Mouse (Mus musculus) liver, embryonic 15.5 days (tissue): ENCODE results near the gene Lipn. TPM values are rescaled to one million over a fixed set of nuclear protein-coding genes. Genes with fewer than 3 reads are reported as not detected.

Source experiments
- ATAC-seq: fragments of 200-750 bp; cut with Nextera tagmentation; 2 replicates; pipeline ENCODE4 v1.8.0; 2017; ENCODE audit warnings: moderate number of reproducible peaks, mild to moderate bottlenecking, moderate library complexity; ENCODE audit not compliant: insufficient read depth
- H3K27ac ChIP-seq: fragments of 300-500 bp; sonication (generic); replicated peaks from 2 replicates; pipeline ENCODE4 v1.5.1; 2015; ENCODE audit warnings: mild to moderate bottlenecking, inconsistent platforms
- H3K27me3 ChIP-seq: fragments of 300-500 bp; sonication (generic); 2 replicates; pipeline ENCODE4 v1.6.1; 2015; ENCODE audit warnings: mild to moderate bottlenecking, inconsistent platforms
- H3K36me3 ChIP-seq: fragments of 300-500 bp; sonication (generic); replicated peaks from 2 replicates; pipeline ENCODE4 v1.6.1; 2015; ENCODE audit warnings: moderate library complexity, mild to moderate bottlenecking, inconsistent platforms
- H3K4me1 ChIP-seq: fragments of 300-500 bp; sonication (generic); replicated peaks from 2 replicates; pipeline ENCODE4 v1.6.1; 2015; ENCODE audit warnings: inconsistent platforms
- H3K4me2 ChIP-seq: fragments of 300-500 bp; sonication (generic); 2 replicates; pipeline ENCODE4 v1.6.1; 2015; ENCODE audit warnings: moderate library complexity, mild to moderate bottlenecking, inconsistent platforms
- H3K4me3 ChIP-seq: fragments of 300-500 bp; sonication (generic); replicated peaks from 2 replicates; pipeline ENCODE4 v1.5.1; 2015; ENCODE audit warnings: mild to moderate bottlenecking, inconsistent platforms
- H3K9ac ChIP-seq: fragments of 300-500 bp; sonication (generic); 2 replicates; pipeline ENCODE4 v1.6.1; 2015; ENCODE audit warnings: moderate library complexity, mild to moderate bottlenecking, inconsistent platforms
- H3K9me3 ChIP-seq: fragments of 300-500 bp; sonication (generic); replicated peaks from 2 replicates; pipeline ENCODE4 v1.6.1; 2016; ENCODE audit warnings: inconsistent platforms
- WGBS: fragments of 180-500 bp; shearing (Covaris S2); methylation state at CpG from one replicate; pipeline ENCODE4 v1.1.7; 2015; ENCODE audit warnings: mixed read lengths; ENCODE audit not compliant: insufficient replicate concordance; 5-methylcytosine and 5-hydroxymethylcytosine counted together
- polyA plus RNA-seq: library from polyadenylated mRNA; unstranded; fragments of >200 nt; fragmentation: Nextera tagmentation; extraction: Ambion mirVana; gene quantifications from 2 replicates; pipeline ENCODE4 v1.2.1, GENCODE M21; 2015

The Lipn gene
- polyA plus RNA-seq = not detected in 2 replicates

- H3K4me3 ChIP-seq = no peak within 1 kb of the TSS
- no peak within 1 kb of the TSS for H3K4me2 ChIP-seq
- H3K27ac ChIP-seq = no peak within 1 kb of the TSS
- H3K9me3 ChIP-seq = no peaks in the 10 kb centered on the region
- no peak for ATAC-seq
- no peaks in the 10 kb centered on the region for H3K27me3 ChIP-seq
- H3K36me3 ChIP-seq = no peaks in the 10 kb centered on the region
- H3K9ac ChIP-seq = no peak within 1 kb of the TSS
- WGBS = 54% methylated on average over 9 of the region's 9 CpGs
- no peaks in the 10 kb centered on the region for H3K4me1 ChIP-seq
Observed at GRCm38 (mm10) chr19:34066779-34067472, at the start of gene Lipn. Lipn (plus strand) TSS chr19:34067358.

- Histone ChIP-seq H3K9ac (no peak overlapping the region), H3K36me3 (no peaks in the 10 kb centered on the region), H3K27ac (no peak overlapping the region), H3K4me2 (no peak overlapping the region), H3K4me3 (no peak overlapping the region), H3K4me1 (no peaks in the 10 kb centered on the region), H3K27me3 (no peaks in the 10 kb centered on the region), H3K9me3 (no peaks in the 10 kb centered on the region)
- ATAC-seq = no peak
- WGBS = 56% methylated on average over 11 of the region's 11 CpGs
Observed at GRCm38 (mm10) chr19:34021440-34022172, 45.6 kb upstream of the Lipn start.

GRCm38 (mm10) chr19:34022759-34023158 is 44.4 kb upstream of the Lipn start:
- Histone ChIP-seq H3K27ac (no peak overlapping the region), H3K9ac (no peak overlapping the region), H3K4me2 (no peak overlapping the region), H3K9me3 (no peaks in the 10 kb centered on the region), H3K27me3 (no peaks in the 10 kb centered on the region), H3K36me3 (no peaks in the 10 kb centered on the region), H3K4me1 (no peaks in the 10 kb centered on the region), H3K4me3 (no peak overlapping the region)
- 24% methylated on average over 3 of the region's 3 CpGs for WGBS
- ATAC-seq = no peak

GRCm38 (mm10) chr19:34039731-34040130 is 27.4 kb upstream of the Lipn start:
- Histone ChIP-seq H3K4me2 (no peak overlapping the region), H3K27me3 (no peaks in the 10 kb centered on the region), H3K36me3 (no peaks in the 10 kb centered on the region), H3K4me1 (no peaks in the 10 kb centered on the region), H3K27ac (no peak overlapping the region), H3K4me3 (no peak overlapping the region), H3K9ac (no peak overlapping the region), H3K9me3 (no peaks in the 10 kb centered on the region)
- WGBS = 49% methylated on average over 1 of the region's 1 CpGs
- ATAC-seq = no peak

GRCm38 (mm10) chr19:34043008-34043407 is 24.1 kb upstream of the Lipn start:
- Histone ChIP-seq H3K9me3 (no peaks in the 10 kb centered on the region), H3K36me3 (no peaks in the 10 kb centered on the region), H3K4me1 (no peaks in the 10 kb centered on the region), H3K9ac (no peak overlapping the region), H3K4me3 (no peak overlapping the region), H3K4me2 (no peak overlapping the region), H3K27ac (no peak overlapping the region), H3K27me3 (no peaks in the 10 kb centered on the region)
- 40% methylated on average over 6 of the region's 6 CpGs for WGBS
- no peak for ATAC-seq

- WGBS = 64% methylated on average over 3 of the region's 3 CpGs
- Histone ChIP-seq H3K36me3 (no peaks in the 10 kb centered on the region), H3K9ac (no peak overlapping the region), H3K27ac (no peak overlapping the region), H3K4me1 (no peaks in the 10 kb centered on the region), H3K4me2 (no peak overlapping the region), H3K9me3 (no peaks in the 10 kb centered on the region), H3K4me3 (no peak overlapping the region), H3K27me3 (no peaks in the 10 kb centered on the region)
- no peak for ATAC-seq
Observed at GRCm38 (mm10) chr19:34049371-34050039, 17.7 kb upstream of the Lipn start.

- no peaks in the 10 kb centered on the region for H3K27me3 ChIP-seq
- no peak overlapping the region for H3K4me3 ChIP-seq
- no peaks in the 10 kb centered on the region for H3K36me3 ChIP-seq
- no peaks in the 10 kb centered on the region for H3K9me3 ChIP-seq
- WGBS = 65% methylated on average over 3 of the region's 3 CpGs
- ATAC-seq = no peak
- H3K27ac ChIP-seq = no peak overlapping the region
- no peaks in the 10 kb centered on the region for H3K4me1 ChIP-seq
- no peak overlapping the region for H3K9ac ChIP-seq
- H3K4me2 ChIP-seq = no peak overlapping the region
Observed at GRCm38 (mm10) chr19:34051502-34051901, 15.7 kb upstream of the Lipn start.

- no peak for ATAC-seq
- no peak overlapping the region for H3K9ac ChIP-seq
- no peaks in the 10 kb centered on the region for H3K27me3 ChIP-seq
- no peaks in the 10 kb centered on the region for H3K9me3 ChIP-seq
- no peaks in the 10 kb centered on the region for H3K36me3 ChIP-seq
- no peak overlapping the region for H3K4me3 ChIP-seq
- H3K4me1 ChIP-seq = no peaks in the 10 kb centered on the region
- no peak overlapping the region for H3K27ac ChIP-seq
- H3K4me2 ChIP-seq = no peak overlapping the region
- WGBS = 18% methylated on average over 1 of the region's 1 CpGs
Observed at GRCm38 (mm10) chr19:34063547-34063946, 3.6 kb upstream of the Lipn start.

GRCm38 (mm10) chr19:34064059-34064458 is 3.1 kb upstream of the Lipn start:
- H3K4me3 ChIP-seq = no peak overlapping the region
- H3K36me3 ChIP-seq = no peaks in the 10 kb centered on the region
- no peak overlapping the region for H3K9ac ChIP-seq
- H3K27me3 ChIP-seq = no peaks in the 10 kb centered on the region
- ATAC-seq = no peak
- 68% methylated on average over 4 of the region's 4 CpGs for WGBS
- H3K4me2 ChIP-seq = no peak overlapping the region
- H3K9me3 ChIP-seq = no peaks in the 10 kb centered on the region
- no peaks in the 10 kb centered on the region for H3K4me1 ChIP-seq
- no peak overlapping the region for H3K27ac ChIP-seq

GRCm38 (mm10) chr19:34074239-34074638 is 7.1 kb downstream of the Lipn start:
- Histone ChIP-seq H3K36me3 (no peaks in the 10 kb centered on the region), H3K27ac (no peak overlapping the region)
- ATAC-seq = no peak

GRCm38 (mm10) chr19:34078130-34078529 is 11.0 kb downstream of the Lipn start:
- Histone ChIP-seq H3K36me3 (no peaks in the 10 kb centered on the region), H3K27me3 (no peaks in the 10 kb centered on the region), H3K4me1 (no peaks in the 10 kb centered on the region), H3K27ac (no peak overlapping the region), H3K9ac (no peak overlapping the region), H3K4me2 (no peak overlapping the region), H3K9me3 (no peaks in the 10 kb centered on the region), H3K4me3 (no peak overlapping the region)
- WGBS = 51% methylated on average over 2 of the region's 2 CpGs
- ATAC-seq = no peak

More at GRCm38 (mm10) chr19:34074239-34074638, 7.1 kb downstream of the Lipn start:
- no peak overlapping the region for H3K9ac ChIP-seq
- no peaks in the 10 kb centered on the region for H3K4me1 ChIP-seq
- no peaks in the 10 kb centered on the region for H3K9me3 ChIP-seq
- no peak overlapping the region for H3K4me2 ChIP-seq
- H3K4me3 ChIP-seq = no peak overlapping the region
- no peaks in the 10 kb centered on the region for H3K27me3 ChIP-seq
